Mouse (Mus musculus) G1E (cell line): ENCODE data around the gene Gng13.

Experiments used
- CTCF ChIP-seq: IDR thresholded peaks from 2 replicates; pipeline ENCODE4 v1.5.1; 2012; ENCODE audit warnings: low read depth, low read length, inconsistent platforms, mixed read lengths
- GATA1 ChIP-seq: IDR thresholded peaks from 2 replicates; pipeline ENCODE4 v1.6.1; 2012; ENCODE audit warnings: borderline replicate concordance, low read length, inconsistent platforms, mixed read lengths
- GATA2 ChIP-seq: IDR thresholded peaks from 2 replicates; pipeline ENCODE4 v1.6.1; 2012; ENCODE audit warnings: low read depth, low read length, inconsistent platforms, borderline replicate concordance
- POLR2AphosphoS5 ChIP-seq: IDR thresholded peaks from 2 replicates; pipeline ENCODE4 v1.6.1; 2012; ENCODE audit warnings: low read depth, low read length, inconsistent platforms; ENCODE audit not compliant: insufficient replicate concordance
- TAL1 ChIP-seq: conservative IDR thresholded peaks from 2 replicates; pipeline ENCODE4 v1.6.1; 2012; ENCODE audit warnings: low read depth, low read length, inconsistent platforms, mixed read lengths

DNA sequence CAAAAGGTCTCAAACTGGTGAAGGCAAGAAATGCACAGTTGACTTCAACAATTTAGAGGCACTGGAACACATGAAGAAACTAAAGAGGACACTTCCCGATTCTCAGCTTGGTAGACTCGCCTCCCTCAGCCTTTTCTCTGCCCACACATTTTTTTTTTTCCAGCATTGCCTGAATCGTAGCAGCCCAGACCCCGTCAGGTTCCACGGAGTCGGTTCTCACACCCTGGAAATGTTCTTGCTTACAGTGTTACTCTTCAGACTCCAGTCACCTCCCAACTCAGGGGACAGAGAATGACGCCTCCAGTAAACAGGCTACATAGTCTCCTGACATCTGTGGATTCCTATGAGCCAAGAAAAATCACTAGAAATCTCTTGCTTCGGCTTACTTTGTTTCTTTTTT, 43.2 kb downstream of the Gng13 start:
- no peak for TF ChIP-seq CTCF
- no peak for TF ChIP-seq GATA1
- TF ChIP-seq TAL1, result no peak
- no peak for TF ChIP-seq GATA2
- TF ChIP-seq POLR2AphosphoS5, result no peak
